Mouse (Mus musculus) myocyte (in vitro differentiated cells): Measurements from ENCODE around the gene 1700020D05Rik.
A peak's percentile ranks its signal among the peaks of the same experiment; 100 is the strongest.

Experiments used
- CEBPB ChIP-seq: IDR thresholded peaks from 2 replicates; pipeline ENCODE4 v1.6.1; 2011; ENCODE audit warnings: mild to moderate bottlenecking, moderate library complexity; ENCODE audit not compliant: poor library complexity, insufficient read depth, severe bottlenecking
- E2F4 ChIP-seq: IDR thresholded peaks from one replicate; pipeline ENCODE4 v1.6.1; 2011; ENCODE audit warnings: mild to moderate bottlenecking, control low read depth, moderate library complexity; ENCODE audit not compliant: insufficient read depth
- MAX ChIP-seq: IDR thresholded peaks from one replicate; pipeline ENCODE4 v1.6.1; 2011; ENCODE audit warnings: low read depth, mild to moderate bottlenecking, control low read depth
- MYOG ChIP-seq, 3 experiments: IDR thresholded peaks; one replicate each; pipeline ENCODE4 v1.6.1; 2011; ENCODE audit warnings: control low read depth in 2 of 3, low read depth in 2 of 3, mild to moderate bottlenecking in 2 of 3; ENCODE audit not compliant: insufficient read length in 2 of 3, control insufficient read depth in 1 of 3, insufficient read depth in 1 of 3
- POLR2A ChIP-seq: IDR thresholded peaks from one replicate; pipeline ENCODE4 v1.6.1; 2011; ENCODE audit warnings: low read depth, mild to moderate bottlenecking, control low read depth, moderate library complexity; ENCODE audit not compliant: insufficient read length
- POLR2AphosphoS2 ChIP-seq: IDR thresholded peaks from one replicate; pipeline ENCODE4 v1.6.1; 2011; ENCODE audit warnings: low read depth, control low read depth; ENCODE audit not compliant: insufficient read length
- REST ChIP-seq: IDR thresholded peaks from one replicate; pipeline ENCODE4 v1.6.1; 2011; ENCODE audit warnings: mild to moderate bottlenecking, control low read depth, moderate library complexity; ENCODE audit not compliant: insufficient read depth, insufficient read length
- SRF ChIP-seq: IDR thresholded peaks from one replicate; pipeline ENCODE4 v1.6.1; 2011; ENCODE audit warnings: low read depth; ENCODE audit not compliant: control insufficient read depth, insufficient read length
- TCF12 ChIP-seq: IDR thresholded peaks from one replicate; pipeline ENCODE4 v1.6.1; 2011; ENCODE audit warnings: mild to moderate bottlenecking, control low read depth; ENCODE audit not compliant: poor library complexity, insufficient read depth, severe bottlenecking
- USF1 ChIP-seq: IDR thresholded peaks from one replicate; pipeline ENCODE4 v1.6.1; 2011; ENCODE audit warnings: low read depth, mild to moderate bottlenecking, control low read depth, moderate library complexity

DNA sequence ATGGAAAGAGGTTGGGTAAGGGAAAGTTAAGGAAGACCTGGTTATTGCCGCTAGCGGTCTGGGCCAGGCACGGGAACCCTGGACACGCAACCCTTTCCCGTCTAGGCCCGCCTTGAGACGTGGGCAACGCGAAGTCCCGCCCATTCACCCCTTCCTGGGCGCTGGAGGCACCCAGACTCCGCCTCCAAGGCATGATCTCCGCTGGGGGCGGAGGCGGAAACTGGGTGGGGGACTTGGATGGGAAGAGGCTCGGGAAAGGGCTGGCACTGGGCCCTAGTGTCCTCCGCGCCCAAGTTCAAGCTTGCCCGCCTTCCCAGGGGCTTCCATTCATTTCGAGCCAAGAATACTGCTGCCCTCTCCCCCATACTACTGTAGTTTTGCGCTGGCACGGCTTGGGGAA, 29.9 kb downstream of the 1700020D05Rik start, which contains the start of gene Efemp2:
- TF ChIP-seq MYOG (IDR thresholded peaks at IDR 0.05; ENCODE audit: control insufficient read depth in 1 of 3, insufficient read depth in 1 of 3, insufficient read length in 2 of 3, low read depth in 2 of 3): peak in 1 of 3 experiments; percentile 20
- peak; percentile 78 for TF ChIP-seq POLR2A
- TF ChIP-seq USF1: no peak
- no peak for TF ChIP-seq TCF12
- no peak for TF ChIP-seq MAX
- no peak for TF ChIP-seq CEBPB
- no peak for TF ChIP-seq SRF
- no peak for TF ChIP-seq E2F4
- TF ChIP-seq POLR2AphosphoS2: peak; percentile 90
- TF ChIP-seq REST: no peak
